Mouse (Mus musculus) limb, embryonic 14.5 days (tissue): Measurements from ENCODE around the gene Nr0b2. TPM values are rescaled to one million over a fixed set of nuclear protein-coding genes. Genes with fewer than 3 reads are reported as not detected.

Experiments
- ATAC-seq: fragments of 200-750 bp; cut with Nextera tagmentation; 2 replicates; pipeline ENCODE4 v1.8.0; 2017; ENCODE audit warnings: low read depth, moderate number of reproducible peaks, moderate TSS enrichment; ENCODE audit not compliant: low FRiP score
- DNase-seq: peaks from one replicate; pipeline ENCODE4 v3.0.0-alpha.2; 2015; ENCODE audit warnings: low spot score
- H3K27ac ChIP-seq: fragments of 300-500 bp; sonication (generic); replicated peaks from 2 replicates; pipeline ENCODE4 v1.5.1; 2014; ENCODE audit warnings: low read depth, mild to moderate bottlenecking, low read length, moderate library complexity, mixed read lengths
- H3K27me3 ChIP-seq: fragments of 300-500 bp; sonication (generic); 2 replicates; pipeline ENCODE4 v1.6.1; 2014; ENCODE audit warnings: low read length, mixed read lengths; ENCODE audit not compliant: control insufficient read depth, insufficient read depth
- H3K36me3 ChIP-seq: fragments of 300-500 bp; sonication (generic); 2 replicates; pipeline ENCODE4 v1.6.1; 2014; ENCODE audit warnings: mild to moderate bottlenecking, low read length, moderate library complexity, mixed read lengths; ENCODE audit not compliant: control insufficient read depth, insufficient read depth
- H3K4me1 ChIP-seq: fragments of 300-500 bp; sonication (generic); 2 replicates; pipeline ENCODE4 v1.6.1; 2014; ENCODE audit warnings: antibody characterized with exemption, low read length, mixed read lengths; ENCODE audit not compliant: control insufficient read depth, insufficient read depth
- H3K4me2 ChIP-seq: fragments of 300-500 bp; sonication (generic); replicated peaks from 2 replicates; pipeline ENCODE4 v1.6.1; 2014; ENCODE audit warnings: low read depth, mild to moderate bottlenecking, low read length, moderate library complexity; ENCODE audit not compliant: severe bottlenecking
- H3K4me3 ChIP-seq: fragments of 300-500 bp; sonication (generic); replicated peaks from 2 replicates; pipeline ENCODE4 v1.5.1; 2014; ENCODE audit warnings: low read length
- H3K9ac ChIP-seq: fragments of 300-500 bp; sonication (generic); 2 replicates; pipeline ENCODE4 v1.6.1; 2014; ENCODE audit warnings: mild to moderate bottlenecking, low read depth, low read length, moderate library complexity; ENCODE audit not compliant: severe bottlenecking
- H3K9me3 ChIP-seq: fragments of 300-500 bp; sonication (generic); 2 replicates; pipeline ENCODE4 v1.6.1; 2016; ENCODE audit warnings: low read length; ENCODE audit not compliant: control insufficient read depth
- POLR2A ChIP-seq: fragments of 200-500 bp; IDR thresholded peaks from 2 replicates; pipeline ENCODE4 v1.8.0; 2012; ENCODE audit warnings: inconsistent platforms, mild to moderate bottlenecking, moderate library complexity, borderline replicate concordance; ENCODE audit not compliant: insufficient read depth, insufficient read length; ENCODE audit errors: extremely low read depth
- WGBS: fragments of 180-500 bp; shearing (Covaris S2); extraction: QIAGEN DNeasy Blood & Tissue Kit; methylation state at CpG from one replicate; pipeline ENCODE4 v1.1.7; 2014; 5-methylcytosine and 5-hydroxymethylcytosine counted together
- polyA plus RNA-seq, 2 experiments: library from polyadenylated mRNA; depleted of rRNA in 1 of 2; stranded (reverse) in 1 of 2; unstranded in 1 of 2; fragments of >200 nt; fragmentation: Nextera tagmentation in 1 of 2; extraction: Ambion mirVana in 1 of 2; gene quantifications; 2 replicates each; pipeline versions ENCODE4 v1.2.1 to v1.2.3; 2012 to 2014

Gene Nr0b2
- polyA plus RNA-seq, 2 experiments = 0.05 to 0.17 TPM

DNA sequence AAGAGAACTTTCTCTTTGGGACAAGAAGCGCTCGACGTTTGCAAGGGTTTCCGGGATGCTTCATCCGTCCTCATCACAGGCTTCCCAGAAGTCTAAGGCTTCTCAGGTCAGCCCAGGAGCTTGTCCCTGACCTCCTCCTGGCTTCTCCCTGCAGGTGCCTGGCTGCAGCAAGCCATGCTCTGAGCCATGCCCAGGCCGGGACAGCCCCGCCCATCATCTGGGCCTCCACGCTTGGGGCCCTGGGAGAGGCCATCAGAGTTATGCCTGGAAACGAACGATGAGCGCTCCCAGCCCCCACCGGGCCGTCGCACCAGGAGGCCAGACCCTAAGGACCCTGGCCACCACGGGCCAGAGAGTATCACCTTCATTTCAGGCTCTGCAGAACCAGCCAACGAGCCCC, 25.4 kb upstream of the Nr0b2 start:
- H3K4me1 ChIP-seq = no peaks in the 10 kb centered on the region
- H3K27me3 ChIP-seq = no peaks in the 10 kb centered on the region
- H3K27ac ChIP-seq = no peak overlapping the region
- TF ChIP-seq POLR2A = no peak
- no peak for ATAC-seq
- no peak for DNase-seq
- WGBS = 69% methylated on average over 16 of the region's 16 CpGs
- peaks cover 48% of the 10 kb centered on the region for H3K36me3 ChIP-seq
- no peaks in the 10 kb centered on the region for H3K9me3 ChIP-seq
- H3K4me3 ChIP-seq = no peak overlapping the region
- no peak overlapping the region for H3K4me2 ChIP-seq
- H3K9ac ChIP-seq = no peak overlapping the region

DNA sequence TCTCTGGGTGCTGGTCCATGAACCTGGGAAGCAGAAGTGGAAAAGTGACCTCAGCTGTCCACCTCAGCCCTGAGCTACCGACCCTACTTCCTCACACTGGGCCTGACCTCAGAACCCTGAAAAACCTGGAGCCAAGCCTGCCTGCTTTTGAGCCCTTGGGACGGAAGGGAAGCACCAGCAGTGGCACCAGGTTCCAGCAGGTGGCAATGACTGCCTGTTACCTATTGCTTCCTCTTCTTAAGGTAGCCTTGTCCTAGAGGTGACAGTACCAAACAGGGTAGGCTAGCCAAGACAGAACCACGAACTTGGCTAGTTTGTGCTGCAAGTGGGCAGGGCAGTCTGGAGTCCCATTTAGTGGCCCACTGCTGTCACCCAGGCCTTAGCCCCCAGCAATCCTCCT, 20.4 kb upstream of the Nr0b2 start:
- TF ChIP-seq POLR2A = no peak
- no peaks in the 10 kb centered on the region for H3K4me1 ChIP-seq
- DNase-seq = no peak
- no peak overlapping the region for H3K9ac ChIP-seq
- H3K27ac ChIP-seq = no peak overlapping the region
- 82% methylated on average over 3 of the region's 3 CpGs for WGBS
- H3K36me3 ChIP-seq = peaks cover 91% of the 10 kb centered on the region
- no peak overlapping the region for H3K4me3 ChIP-seq
- ATAC-seq = no peak
- H3K4me2 ChIP-seq = no peak overlapping the region
- H3K27me3 ChIP-seq = no peaks in the 10 kb centered on the region
- H3K9me3 ChIP-seq = no peaks in the 10 kb centered on the region

DNA sequence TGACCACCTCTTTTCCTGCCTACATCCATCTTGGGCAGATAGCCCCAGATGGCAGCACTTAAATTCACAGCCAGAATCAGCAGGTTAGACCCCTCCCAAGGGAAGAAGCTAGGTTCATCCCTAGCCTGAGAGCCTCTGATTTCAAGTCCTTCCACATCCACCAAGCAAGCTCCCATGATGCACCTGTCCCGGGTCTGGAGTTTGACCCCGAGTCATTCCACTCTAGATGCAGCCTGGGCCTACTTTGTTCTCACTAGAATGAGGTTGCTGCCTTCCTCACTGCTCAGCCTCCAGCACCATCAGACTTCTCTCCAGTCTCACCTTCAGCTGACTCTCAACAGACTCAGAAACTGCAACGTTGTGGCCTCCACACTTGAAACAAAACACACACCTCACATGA, 17.1 kb upstream of the Nr0b2 start:
- ATAC-seq (no peak), DNase-seq (no peak)
- Histone ChIP-seq H3K27ac (no peak overlapping the region), H3K4me2 (no peak overlapping the region), H3K27me3 (no peaks in the 10 kb centered on the region), H3K9me3 (no peaks in the 10 kb centered on the region), H3K4me1 (no peaks in the 10 kb centered on the region), H3K9ac (no peak overlapping the region), H3K4me3 (no peak overlapping the region), H3K36me3 (peaks cover 94% of the 10 kb centered on the region)
- TF ChIP-seq POLR2A = no peak
- 88% methylated on average over 3 of the region's 3 CpGs for WGBS

DNA sequence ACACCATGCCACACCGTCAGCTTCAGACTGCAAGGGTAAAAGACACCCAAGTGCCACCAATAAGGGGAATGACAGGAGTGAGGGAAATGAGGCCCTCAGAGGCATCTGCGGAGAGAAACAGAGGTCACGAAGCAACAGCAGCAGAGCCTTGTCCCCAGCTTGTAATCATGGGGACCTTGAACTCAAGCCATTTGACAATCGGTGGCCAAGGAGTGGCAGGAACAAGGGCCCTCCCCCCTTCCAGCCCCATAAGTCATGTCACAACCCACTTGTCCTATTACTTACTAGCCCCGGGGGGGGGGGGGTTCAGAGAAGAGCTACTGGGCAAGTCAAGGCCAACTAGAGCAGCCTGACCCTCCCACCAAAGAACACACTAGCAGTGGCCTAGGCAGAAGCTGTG, 16.5 kb upstream of the Nr0b2 start:
- no peaks in the 10 kb centered on the region for H3K9me3 ChIP-seq
- no peaks in the 10 kb centered on the region for H3K4me1 ChIP-seq
- no peak overlapping the region for H3K9ac ChIP-seq
- H3K36me3 ChIP-seq = peaks cover 94% of the 10 kb centered on the region
- no peak overlapping the region for H3K4me3 ChIP-seq
- 94% methylated on average over 5 of the region's 5 CpGs for WGBS
- TF ChIP-seq POLR2A = no peak
- ATAC-seq = no peak
- H3K27me3 ChIP-seq = no peaks in the 10 kb centered on the region
- H3K4me2 ChIP-seq = no peak overlapping the region
- H3K27ac ChIP-seq = no peak overlapping the region
- no peak for DNase-seq

DNA sequence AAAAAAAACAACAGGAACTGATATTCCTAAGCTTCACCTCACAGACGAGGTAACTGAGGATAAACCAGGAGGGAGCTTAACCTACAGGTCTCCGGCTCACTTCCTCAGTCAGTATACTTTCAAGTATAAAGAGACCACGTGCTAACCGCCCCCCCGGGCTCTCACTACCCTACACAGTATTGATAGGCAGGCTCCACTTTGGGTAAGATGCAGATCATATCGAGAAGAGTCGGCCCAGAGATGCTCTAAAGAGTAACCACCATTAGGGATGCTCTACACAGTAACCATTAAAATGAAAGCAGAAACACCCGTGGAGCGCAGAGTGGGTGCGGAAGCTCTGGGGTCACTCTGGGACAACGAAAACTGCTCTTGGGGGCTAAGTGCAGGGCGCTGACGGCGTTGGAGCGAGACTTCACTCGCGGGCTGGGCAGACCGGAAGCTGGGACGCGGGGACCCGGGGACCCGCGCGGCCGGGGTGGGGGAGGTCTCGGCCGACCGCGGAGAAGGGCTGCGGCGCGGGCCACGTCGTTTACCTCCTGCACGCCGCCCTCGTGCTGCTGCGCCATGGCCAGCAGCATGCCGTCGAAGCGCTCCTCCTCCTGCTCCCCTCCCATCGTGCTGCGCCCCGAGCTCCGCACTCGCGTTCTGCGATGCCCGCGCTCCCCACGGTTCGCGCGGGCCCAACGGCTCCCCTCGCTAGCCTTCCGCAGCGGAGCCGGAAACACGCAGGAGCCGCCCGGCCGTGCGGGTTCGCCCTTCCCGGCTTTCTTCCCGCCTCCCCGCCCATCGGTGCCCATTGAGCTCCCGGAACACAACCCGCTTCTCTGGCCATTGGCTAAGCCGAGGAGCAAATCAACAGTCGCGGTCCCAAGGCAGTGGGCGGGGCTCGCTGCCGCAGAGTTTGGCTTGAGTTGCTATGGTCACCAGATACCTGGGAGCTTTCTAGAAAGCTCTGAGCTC, 7.6 kb upstream of the Nr0b2 start, which contains the start of gene Nudc:
Gene Nudc, minus strand, starts transcription at position 725 of the 960 bp plus-strand sequence.
- TF ChIP-seq POLR2A = peak; percentile 89; the same call in 1 of the 2 replicates
- WGBS = 4% methylated on average over 68 of the region's 77 CpGs
- Histone ChIP-seq H3K9ac (peak within 1 kb of the TSS; percentile 84), H3K27me3 (no peaks in the 10 kb centered on the region), H3K4me3 (peak within 1 kb of the TSS; percentile 85), H3K36me3 (peaks cover 34% of the 10 kb centered on the region), H3K27ac (peak within 1 kb of the TSS; percentile 61; the same call in 1 of the 2 replicates), H3K4me2 (peak within 1 kb of the TSS; percentile 86), H3K4me1 (no peaks in the 10 kb centered on the region; the same call in 1 of the 2 replicates), H3K9me3 (no peaks in the 10 kb centered on the region; the same call in 1 of the 2 replicates)
- DNase-seq (peak; percentile 96), ATAC-seq (peak; percentile 99)
